Mouse (Mus musculus): ENCODE results near the gene Duox1. TPM values are rescaled to one million over a fixed set of nuclear protein-coding genes. Genes with fewer than 3 reads are reported as not detected.
A peak's percentile ranks its signal among the peaks of the same experiment; 100 is the strongest.
"Not testable (repeated sequence)": the region's sequence is repeated elsewhere in the genome, so short reads cannot be mapped to it uniquely, and the experiment has no call there.

Duox1 gene
- total and polyA plus RNA-seq, 3 experiments: not detected

- H3K9me3 ChIP-seq (replicated peaks; ENCODE audit: low read length): no peaks in the 10 kb centered on the region
- no peaks in the 10 kb centered on the region for H3K27me3 ChIP-seq (replicated peaks)
- H3K4me3 ChIP-seq (replicated peaks in 1 of 3; ENCODE audit: low read depth in 2 of 3, low read length in 2 of 3, poor library complexity in 1 of 3): no peak overlapping the region
- H3K4me2 ChIP-seq (ENCODE audit: insufficient read depth, low read depth, poor library complexity, severe bottlenecking): no peak overlapping the region
- no peak overlapping the region for H3K27ac ChIP-seq (ENCODE audit: insufficient read depth, low read depth)
- no peak overlapping the region for H3K9ac ChIP-seq (ENCODE audit: insufficient read depth, low read depth)
- dilution Hi-C loops (cut with MboI; ENCODE audit: extremely low pct_ligation_motif_present, extremely low pct_unique_long_range_greater_than_20kb, low sequenced_read_pairs): no loop called here
- peaks cover 3 to 18% of the 10 kb centered on the region in 2 experiments; a peak in 2 of 4 replicates for H3K4me1 ChIP-seq (ENCODE audit: control insufficient read depth in 1 of 2, insufficient read depth in 2 of 2)
- H3K79me2 ChIP-seq (replicated peaks; ENCODE audit: control insufficient read depth, extremely low read depth, insufficient read depth, poor library complexity, severe bottlenecking): no peaks in the 10 kb centered on the region
- H3K36me3 ChIP-seq (replicated peaks in 1 of 2; ENCODE audit: control insufficient read depth in 1 of 2, insufficient read depth in 1 of 2, low read length in 1 of 2): no peaks in the 10 kb centered on the region
- TF ChIP-seq RAD21 (IDR thresholded peaks at IDR 0.05; ENCODE audit: low read depth, low read length): peak; percentile 18
- peak; percentile 60 to 65 for TF ChIP-seq CTCF (conservative IDR thresholded peaks at IDR 0.05 in 1 of 2, IDR thresholded peaks at IDR 0.05 in 1 of 2; ENCODE audit: low read depth in 2 of 2, low read length in 2 of 2)
- TF ChIP-seq SMC3 (IDR thresholded peaks at IDR 0.05; ENCODE audit: low read depth, low read length): peak; percentile 44
- TF ChIP-seq RCOR1 (conservative IDR thresholded peaks at IDR 0.05; ENCODE audit: low read depth, low read length): no peak
- in situ Hi-C loops (cut with MboI; ENCODE audit: low pct_ligation_motif_present, low pct_unique_long_range_greater_than_20kb, low sequenced_read_pairs): loop anchor here (25.0 kb wide), 1 partner anchor 227 kb away; the partner anchor contains the start of gene Gatm
- DNase-seq (ENCODE audit: extremely low read depth): peak; percentile 25
Observed at GRCm38 (mm10) chr2:122385095-122385494, 69.6 kb downstream of the Duox1 start.

- in situ Hi-C loops (cut with MboI; ENCODE audit: low pct_ligation_motif_present, low pct_unique_long_range_greater_than_20kb, low sequenced_read_pairs): loop anchor here (25.0 kb wide), 1 partner anchor 225 kb away; the partner anchor contains the start of gene Gatm
Observed at GRCm38 (mm10) chr2:122387135-122387534, 71.7 kb downstream of the Duox1 start.

GRCm38 (mm10) chr2:122396150-122396549 is 80.7 kb downstream of the Duox1 start:
- in situ Hi-C loops (cut with MboI; ENCODE audit: low pct_ligation_motif_present, low pct_unique_long_range_greater_than_20kb, low sequenced_read_pairs): loop anchor here (25.0 kb wide), 1 partner anchor 216 kb away; the partner anchor contains the start of gene Gatm
- Histone ChIP-seq H3K4me3 (replicated peaks in 1 of 3; ENCODE audit: low read depth in 2 of 3, low read length in 2 of 3, poor library complexity in 1 of 3) (no peak overlapping the region), H3K9ac (ENCODE audit: insufficient read depth, low read depth) (no peak overlapping the region), H3K27ac (ENCODE audit: insufficient read depth, low read depth) (no peak overlapping the region), H3K27me3 (replicated peaks) (no peaks in the 10 kb centered on the region), H3K9me3 (replicated peaks; ENCODE audit: low read length) (no peaks in the 10 kb centered on the region), H3K79me2 (replicated peaks; ENCODE audit: control insufficient read depth, extremely low read depth, insufficient read depth, poor library complexity, severe bottlenecking) (no peaks in the 10 kb centered on the region), H3K36me3 (replicated peaks in 1 of 2; ENCODE audit: control insufficient read depth in 1 of 2, insufficient read depth in 1 of 2, low read length in 1 of 2) (no peaks in the 10 kb centered on the region), H3K4me2 (ENCODE audit: insufficient read depth, low read depth, poor library complexity, severe bottlenecking) (no peak overlapping the region), H3K4me1 (ENCODE audit: control insufficient read depth in 1 of 2, insufficient read depth in 2 of 2) (peaks cover 3 to 7% of the 10 kb centered on the region in 2 experiments; a peak in 2 of 4 replicates)
- DNase-seq (ENCODE audit: extremely low read depth): no peak
- TF ChIP-seq MAFK (IDR thresholded peaks at IDR 0.05; ENCODE audit: insufficient replicate concordance, low read length): no peak
- no peak for TF ChIP-seq EP300 (IDR thresholded peaks at IDR 0.05; ENCODE audit: low read length)
- no peak for TF ChIP-seq TCF12 (IDR thresholded peaks at IDR 0.05; ENCODE audit: low read depth, low read length)
- no peak for TF ChIP-seq JUN (IDR thresholded peaks at IDR 0.05; ENCODE audit: insufficient read depth, low read depth, low read length)
- no peak for TF ChIP-seq TBP (conservative IDR thresholded peaks at IDR 0.05; ENCODE audit: low read depth, low read length)
- no peak for TF ChIP-seq CHD2 (IDR thresholded peaks at IDR 0.05; ENCODE audit: low read length)
- TF ChIP-seq USF2 (conservative IDR thresholded peaks at IDR 0.05; ENCODE audit: low read depth, low read length): no peak
- no peak for TF ChIP-seq PAX5 (IDR thresholded peaks at IDR 0.05; ENCODE audit: low read length)
- no peak for TF ChIP-seq MYC (IDR thresholded peaks at IDR 0.05; ENCODE audit: low read depth, low read length)
- no peak for TF ChIP-seq ZMIZ1 (IDR thresholded peaks at IDR 0.05; ENCODE audit: low read depth, low read length)
- no peak for TF ChIP-seq UBTF (IDR thresholded peaks at IDR 0.05; ENCODE audit: low read depth, low read length)
- TF ChIP-seq ELF1 (IDR thresholded peaks at IDR 0.05; ENCODE audit: low read depth, low read length): no peak
- TF ChIP-seq ZNF384 (IDR thresholded peaks at IDR 0.05; ENCODE audit: low read depth, low read length): no peak
- dilution Hi-C loops (cut with MboI; ENCODE audit: extremely low pct_ligation_motif_present, extremely low pct_unique_long_range_greater_than_20kb, low sequenced_read_pairs): no loop called here

More at GRCm38 (mm10) chr2:122387135-122387534, 71.7 kb downstream of the Duox1 start:
- DNase-seq (ENCODE audit: extremely low read depth); H3K4me2 ChIP-seq (ENCODE audit: insufficient read depth, low read depth, poor library complexity, severe bottlenecking); H3K79me2 ChIP-seq (replicated peaks; ENCODE audit: control insufficient read depth, extremely low read depth, insufficient read depth, poor library complexity, severe bottlenecking); H3K4me3 ChIP-seq (replicated peaks in 1 of 3; ENCODE audit: low read depth in 2 of 3, low read length in 2 of 3, poor library complexity in 1 of 3); dilution Hi-C loops (cut with MboI; ENCODE audit: extremely low pct_ligation_motif_present, extremely low pct_unique_long_range_greater_than_20kb, low sequenced_read_pairs); H3K36me3 ChIP-seq (replicated peaks in 1 of 2; ENCODE audit: control insufficient read depth in 1 of 2, insufficient read depth in 1 of 2, low read length in 1 of 2); H3K27me3 ChIP-seq (replicated peaks); H3K4me1 ChIP-seq (ENCODE audit: control insufficient read depth in 1 of 2, insufficient read depth in 2 of 2); H3K9ac ChIP-seq (ENCODE audit: insufficient read depth, low read depth); H3K27ac ChIP-seq (ENCODE audit: insufficient read depth, low read depth); H3K9me3 ChIP-seq (replicated peaks; ENCODE audit: low read length): not testable (repeated sequence)
- peak; percentile 80 for TF ChIP-seq TBP (conservative IDR thresholded peaks at IDR 0.05; ENCODE audit: low read depth, low read length)

All from CH12.LX (cell line).